Mouse (Mus musculus) neural tube, embryonic 14.5 days (tissue): ENCODE measurements around the gene Zzz3. TPM values are rescaled to one million over a fixed set of nuclear protein-coding genes. Genes with fewer than 3 reads are reported as not detected.

Source experiments
- ATAC-seq: fragments of 200-750 bp; cut with Nextera tagmentation; 2 replicates; pipeline ENCODE4 v1.8.0; 2017; ENCODE audit warnings: low read depth, mild to moderate bottlenecking, moderate TSS enrichment, moderate library complexity
- H3K27ac ChIP-seq: fragments of 300-500 bp; sonication (generic); 2 replicates; pipeline ENCODE4 v1.5.1; 2014; ENCODE audit warnings: low read depth, mild to moderate bottlenecking, control low read depth, low read length, moderate library complexity, mixed read lengths
- H3K27me3 ChIP-seq: fragments of 300-500 bp; sonication (generic); 2 replicates; pipeline ENCODE4 v1.6.1; 2014; ENCODE audit warnings: low read length; ENCODE audit not compliant: control insufficient read depth, insufficient read depth
- H3K36me3 ChIP-seq: fragments of 300-500 bp; sonication (generic); 2 replicates; pipeline ENCODE4 v1.6.1; 2014; ENCODE audit warnings: low read length, mixed read lengths; ENCODE audit not compliant: control insufficient read depth, insufficient read depth
- H3K4me1 ChIP-seq: fragments of 300-500 bp; sonication (generic); 2 replicates; pipeline ENCODE4 v1.6.1; 2014; ENCODE audit warnings: low read length; ENCODE audit not compliant: control insufficient read depth, insufficient read depth
- H3K4me2 ChIP-seq: fragments of 300-500 bp; sonication (generic); 2 replicates; pipeline ENCODE4 v1.6.1; 2014; ENCODE audit warnings: mild to moderate bottlenecking, low read depth, low read length, control low read depth
- H3K4me3 ChIP-seq: fragments of 300-500 bp; sonication (generic); 2 replicates; pipeline ENCODE4 v1.5.1; 2014; ENCODE audit warnings: low read depth, low read length, control low read depth, mixed read lengths
- H3K9ac ChIP-seq: fragments of 300-500 bp; sonication (generic); replicated peaks from 2 replicates; pipeline ENCODE4 v1.6.1; 2014; ENCODE audit warnings: low read depth, mild to moderate bottlenecking, control low read depth, low read length, mixed read lengths
- H3K9me3 ChIP-seq: fragments of 300-500 bp; sonication (generic); 2 replicates; pipeline ENCODE4 v1.6.1; 2016; ENCODE audit warnings: low read length; ENCODE audit not compliant: control insufficient read depth
- WGBS: fragments of 180-500 bp; shearing (Covaris S2); extraction: QIAGEN DNeasy Blood & Tissue Kit; methylation state at CpG from one replicate; pipeline ENCODE4 v1.1.7; 2014; 5-methylcytosine and 5-hydroxymethylcytosine counted together
- polyA plus RNA-seq: library from polyadenylated mRNA; unstranded; fragments of >200 nt; fragmentation: Nextera tagmentation; extraction: Ambion mirVana; gene quantifications from 2 replicates; pipeline ENCODE4 v1.2.1, GENCODE M21; 2014

Zzz3 gene
- polyA plus RNA-seq, 1 experiment from 2014 or later = 36.3 TPM

- Histone ChIP-seq H3K9me3 (no peaks in the 10 kb centered on the region), H3K4me2 (no peak overlapping the region), H3K4me3 (no peak overlapping the region), H3K36me3 (no peaks in the 10 kb centered on the region), H3K4me1 (peaks cover 9% of the 10 kb centered on the region; the same call in 1 of the 2 replicates), H3K9ac (no peak overlapping the region), H3K27me3 (no peaks in the 10 kb centered on the region), H3K27ac (peak overlapping the region; percentile 22; the same call in 1 of the 2 replicates)
- peak; percentile 67; the same call in 1 of the 2 replicates for ATAC-seq
- 50% methylated on average over 10 of the region's 10 CpGs for WGBS
Measured at GRCm38 (mm10) chr3:152353434-152354177, 41.7 kb upstream of the Zzz3 start.

GRCm38 (mm10) chr3:152355361-152355760 lies 39.9 kb upstream of the Zzz3 start:
- Histone ChIP-seq H3K9ac (no peak overlapping the region), H3K9me3 (no peaks in the 10 kb centered on the region), H3K4me3 (no peak overlapping the region), H3K4me1 (peaks cover 7% of the 10 kb centered on the region; the same call in 1 of the 2 replicates), H3K27ac (no peak overlapping the region), H3K36me3 (no peaks in the 10 kb centered on the region), H3K4me2 (no peak overlapping the region), H3K27me3 (no peaks in the 10 kb centered on the region)
- 61% methylated on average over 5 of the region's 5 CpGs for WGBS
- no peak for ATAC-seq

GRCm38 (mm10) chr3:152356751-152357150 lies 38.5 kb upstream of the Zzz3 start:
- no peak overlapping the region for H3K4me2 ChIP-seq
- no peak overlapping the region for H3K4me3 ChIP-seq
- H3K27ac ChIP-seq = no peak overlapping the region
- H3K27me3 ChIP-seq = no peaks in the 10 kb centered on the region
- no peaks in the 10 kb centered on the region for H3K9me3 ChIP-seq
- H3K4me1 ChIP-seq = peaks cover 7% of the 10 kb centered on the region; the same call in 1 of the 2 replicates
- peaks cover under 1% of the 10 kb centered on the region; the same call in 1 of the 2 replicates for H3K36me3 ChIP-seq
- H3K9ac ChIP-seq = no peak overlapping the region
- WGBS = 84% methylated on average over 9 of the region's 9 CpGs
- no peak for ATAC-seq

GRCm38 (mm10) chr3:152359151-152359550 lies 36.1 kb upstream of the Zzz3 start:
- Histone ChIP-seq H3K4me2 (no peak overlapping the region), H3K9me3 (no peaks in the 10 kb centered on the region), H3K4me3 (no peak overlapping the region), H3K27ac (no peak overlapping the region), H3K36me3 (peaks cover 20% of the 10 kb centered on the region), H3K27me3 (no peaks in the 10 kb centered on the region), H3K4me1 (0 out of 2 replicates have a peak, but pooled peaks cover 3% of the 10 kb centered on the region), H3K9ac (no peak overlapping the region)
- no peak for ATAC-seq
- 89% methylated on average over 7 of the region's 7 CpGs for WGBS

GRCm38 (mm10) chr3:152364181-152364580 lies 31.1 kb upstream of the Zzz3 start:
- H3K36me3 ChIP-seq = peaks cover 57% of the 10 kb centered on the region
- H3K4me1 ChIP-seq = no peaks in the 10 kb centered on the region
- no peak overlapping the region for H3K27ac ChIP-seq
- no peak overlapping the region for H3K9ac ChIP-seq
- no peaks in the 10 kb centered on the region for H3K27me3 ChIP-seq
- no peaks in the 10 kb centered on the region for H3K9me3 ChIP-seq
- H3K4me2 ChIP-seq = no peak overlapping the region
- ATAC-seq = no peak
- H3K4me3 ChIP-seq = no peak overlapping the region
- 92% methylated on average over 2 of the region's 2 CpGs for WGBS

GRCm38 (mm10) chr3:152376063-152376462 lies 19.2 kb upstream of the Zzz3 start:
- H3K27ac ChIP-seq = no peak overlapping the region
- no peaks in the 10 kb centered on the region for H3K9me3 ChIP-seq
- WGBS = 91% methylated on average over 4 of the region's 4 CpGs
- no peaks in the 10 kb centered on the region for H3K4me1 ChIP-seq
- H3K9ac ChIP-seq = no peak overlapping the region
- H3K27me3 ChIP-seq = no peaks in the 10 kb centered on the region
- H3K4me3 ChIP-seq = no peak overlapping the region
- H3K4me2 ChIP-seq = no peak overlapping the region
- peaks cover 52% of the 10 kb centered on the region for H3K36me3 ChIP-seq
- ATAC-seq = no peak

GRCm38 (mm10) chr3:152384106-152384505 lies 11.2 kb upstream of the Zzz3 start:
- Histone ChIP-seq H3K27me3 (no peaks in the 10 kb centered on the region), H3K27ac (no peak overlapping the region), H3K4me2 (no peak overlapping the region), H3K36me3 (peaks cover 38% of the 10 kb centered on the region), H3K4me1 (no peaks in the 10 kb centered on the region), H3K9ac (no peak overlapping the region), H3K9me3 (no peaks in the 10 kb centered on the region), H3K4me3 (no peak overlapping the region)
- no peak for ATAC-seq
- 79% methylated on average over 11 of the region's 11 CpGs for WGBS

GRCm38 (mm10) chr3:152396278-152396987 lies 1.2 kb downstream of the Zzz3 start:
- H3K4me1 ChIP-seq = peaks cover 9% of the 10 kb centered on the region
- peak; percentile 94 for ATAC-seq

GRCm38 (mm10) chr3:152396988-152397314 lies 1.7 kb downstream of the Zzz3 start:
- H3K9me3 ChIP-seq = no peaks in the 10 kb centered on the region
- H3K27ac ChIP-seq = peak overlapping the region; percentile 98
- H3K36me3 ChIP-seq = no peaks in the 10 kb centered on the region
- no peaks in the 10 kb centered on the region for H3K27me3 ChIP-seq
- WGBS = 2% methylated on average over 10 of the region's 10 CpGs
- peak overlapping the region; percentile 76 for H3K4me3 ChIP-seq
- peaks cover 9% of the 10 kb centered on the region for H3K4me1 ChIP-seq
- ATAC-seq = no peak
- peak overlapping the region; percentile 83 for H3K4me2 ChIP-seq
- peak overlapping the region; percentile 89 for H3K9ac ChIP-seq

More at GRCm38 (mm10) chr3:152396278-152396987, 1.2 kb downstream of the Zzz3 start:
- H3K9ac ChIP-seq = peak overlapping the region; percentile 89
- H3K4me2 ChIP-seq = peak overlapping the region; percentile 83
- H3K36me3 ChIP-seq = 0 out of 2 replicates have a peak, but pooled peaks cover 3% of the 10 kb centered on the region
- H3K4me3 ChIP-seq = peak overlapping the region; percentile 76
- under 1% methylated on average over 71 of the region's 102 CpGs for WGBS
- H3K9me3 ChIP-seq = no peaks in the 10 kb centered on the region
- H3K27me3 ChIP-seq = no peaks in the 10 kb centered on the region
- peak overlapping the region; percentile 98 for H3K27ac ChIP-seq
